Mouse (Mus musculus): ENCODE data around the gene Cops7b.

DNA sequence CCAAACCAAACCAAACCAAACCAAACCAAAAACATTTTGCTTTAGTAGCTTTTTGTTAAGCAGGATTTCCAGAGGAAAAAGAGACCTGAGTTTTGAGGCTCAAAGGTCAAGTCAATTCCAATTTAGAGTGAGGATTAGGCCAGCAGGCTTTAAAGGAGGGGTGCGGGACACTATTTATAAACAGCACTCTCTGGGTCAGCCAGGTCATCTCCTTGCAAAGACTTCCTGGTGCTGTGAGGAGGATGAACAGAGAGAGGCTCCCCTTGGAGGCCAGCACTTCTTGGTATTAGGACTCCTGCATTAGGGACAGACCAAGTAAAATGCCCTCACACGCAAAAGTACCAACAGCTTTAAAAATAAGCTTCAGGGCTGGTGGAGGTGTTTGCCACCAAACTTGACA is 30.8 kb upstream of the Cops7b start:
- TF ChIP-seq CTCF (IDR thresholded peaks at IDR 0.05; ENCODE audit: control insufficient read depth, insufficient read depth, insufficient replicate concordance, low read depth, low read length) = no peak
- TF ChIP-seq POLR2A (IDR thresholded peaks at IDR 0.05; ENCODE audit: control insufficient read depth, low read depth, low read length) = no peak

Measured in testis, adult 2 months (tissue).